Comparison of ENCODE assay signal across 21 mouse cellular contexts in the genomic region with DNA sequence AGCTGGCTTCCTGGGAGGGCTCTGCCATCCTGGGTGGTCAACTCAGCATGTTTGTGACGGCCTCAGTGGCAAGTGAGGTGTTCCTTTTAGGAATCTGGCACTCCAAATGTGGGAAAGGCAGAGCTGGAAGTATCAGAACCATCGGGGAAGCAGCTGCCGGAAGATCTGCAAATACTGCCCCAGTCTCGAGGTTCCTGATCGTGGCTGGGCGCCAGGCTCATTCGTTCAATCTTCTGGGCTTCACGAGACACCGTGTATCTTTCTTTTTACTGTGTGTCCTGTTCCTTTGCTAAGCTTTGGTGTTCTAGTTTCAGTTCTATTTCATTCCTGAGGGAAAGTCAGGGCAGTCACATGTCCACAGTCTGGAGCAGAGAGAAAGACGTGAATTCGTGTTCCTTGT. TPM values are rescaled to one million over a fixed set of nuclear protein-coding genes. Genes with fewer than 3 reads are reported as not detected.
DNase-seq lines count a peak whose midpoint lies in the region; ATAC-seq and TF ChIP-seq lines count a peak whose summit lies in the region.
"Had no signal": no experiment of that assay in that cellular context is flagged by ENCODE, and none has a peak within 500 bp of the region (broad histone marks: within the 10 kb centered on the region; RNA-seq: fewer than 3 reads in every experiment).

No protein-coding gene starts in this region.

- no peaks in the 10 kb centered on the region for H3K36me3 ChIP-seq in kidney, adult 2 months (ENCODE audit: control insufficient read depth, insufficient read depth, low read length)
- H3K36me3 ChIP-seq in lung, embryonic 14.5 days (ENCODE audit: insufficient read depth) = no peaks in the 10 kb centered on the region
- H3K36me3 ChIP-seq: embryonic facial prominence, embryonic 10.5 days; heart, embryonic 13.5 days; hindbrain, embryonic 12.5 days had no signal

- no peak overlapping the region for H3K4me2 ChIP-seq in lung, embryonic 14.5 days
- H3K4me2 ChIP-seq: forebrain, embryonic 13.5 days; heart, embryonic 13.5 days; hindbrain, embryonic 12.5 days had no signal

- H3K4me3 ChIP-seq in kidney, adult 2 months (ENCODE audit: insufficient read depth, low read depth, low read length) = no peak overlapping the region
- H3K4me3 ChIP-seq in lung, embryonic 14.5 days (ENCODE audit: low read depth, low read length) = no peak overlapping the region
- H3K4me3 ChIP-seq in bone marrow macrophage, adult 2 months (ENCODE audit: insufficient read depth, low read length) = 0 out of 2 replicates have a peak overlapping the region, but pooled peaks have one; percentile 4
- H3K4me3 ChIP-seq: embryonic facial prominence, embryonic 10.5 days; forebrain, embryonic 13.5 days; heart, embryonic 13.5 days; hindbrain, embryonic 12.5 days had no signal

- no peak for ATAC-seq in lung, embryonic 14.5 days (ENCODE audit: insufficient read depth)
- ATAC-seq: forebrain, embryonic 13.5 days; forebrain, postnatal 0 days; hindbrain, embryonic 16.5 days; inflammation-experienced regulatory T-cells, adult 6 months had no signal

- TF ChIP-seq POLR2A in kidney, adult 2 months (IDR thresholded peaks at IDR 0.05; ENCODE audit: low read depth, low read length) = no peak
- no peak for TF ChIP-seq POLR2A in bone marrow macrophage, adult 2 months (IDR thresholded peaks at IDR 0.05; ENCODE audit: borderline replicate concordance, low read depth, low read length)

- no peaks in the 10 kb centered on the region for H3K9me3 ChIP-seq in lung, embryonic 14.5 days (ENCODE audit: low read depth, low read length)
- H3K9me3 ChIP-seq: embryonic facial prominence, embryonic 10.5 days; forebrain, embryonic 13.5 days; heart, embryonic 13.5 days; hindbrain, embryonic 12.5 days had no signal

- no peak overlapping the region for H3K9ac ChIP-seq in lung, embryonic 14.5 days
- H3K9ac ChIP-seq: forebrain, embryonic 13.5 days; forebrain, postnatal 0 days; heart, embryonic 13.5 days; hindbrain, embryonic 12.5 days had no signal

- H3K27me3 ChIP-seq in kidney, adult 2 months (replicated peaks; ENCODE audit: control insufficient read depth, insufficient read depth, low read length) = no peaks in the 10 kb centered on the region
- H3K27me3 ChIP-seq in lung, embryonic 14.5 days (ENCODE audit: insufficient read depth, low read length) = peaks cover 69% of the 10 kb centered on the region

- peak; percentile 38 to 44 for DNase-seq in cerebellum, postnatal 10 days
- DNase-seq in cerebellum, adult 11-12 months = no peak
- DNase-seq in kidney, adult 2 months = peak; percentile 24
- no peak for DNase-seq in kidney, adult 11 months
- peak; percentile 5 for DNase-seq in lung, embryonic 14.5 days
- no peak for DNase-seq in lung, postnatal 25 days (ENCODE audit: low spot score)
- no peak for DNase-seq in spleen, postnatal 10 days (ENCODE audit: low spot score in 2 of 2)
- DNase-seq: adrenal gland, postnatal 10 days; cerebellum, adult 18-20 months; cerebellum, adult 9-11 months; forebrain, postnatal 0 days; gastrocnemius, postnatal 25 days; heart, adult 11 months; heart, postnatal 4 days had no signal

- no peak for TF ChIP-seq CTCF in kidney, adult 2 months (conservative IDR thresholded peaks at IDR 0.05; ENCODE audit: insufficient read depth, insufficient read length, low read depth, low read length)
- no peak for TF ChIP-seq CTCF in lung, embryonic 14.5 days (IDR thresholded peaks at IDR 0.05; ENCODE audit: low read depth)
- no peak for TF ChIP-seq CTCF in bone marrow macrophage, adult 2 months (IDR thresholded peaks at IDR 0.05; ENCODE audit: low read depth, low read length)

- 44% methylated on average over 11 of the region's 11 CpGs for WGBS in kidney, adult 2 months
- 46% methylated on average over 11 of the region's 11 CpGs for WGBS in lung, embryonic 14.5 days

- H3K27ac ChIP-seq in kidney, adult 2 months (ENCODE audit: insufficient read depth, low read depth, low read length) = no peak overlapping the region
- H3K27ac ChIP-seq in lung, embryonic 14.5 days (ENCODE audit: low read depth) = no peak overlapping the region
- H3K27ac ChIP-seq in bone marrow macrophage, adult 2 months (ENCODE audit: insufficient read depth, low read depth, low read length) = peak overlapping the region; percentile 67
- H3K27ac ChIP-seq: embryonic facial prominence, embryonic 10.5 days; forebrain, embryonic 13.5 days; heart, embryonic 13.5 days; hindbrain, embryonic 12.5 days had no signal

- H3K4me1 ChIP-seq in kidney, adult 2 months (ENCODE audit: control insufficient read depth, insufficient read depth, low read length) = peaks cover 9% of the 10 kb centered on the region; the same call in 1 of the 2 replicates
- no peaks in the 10 kb centered on the region for H3K4me1 ChIP-seq in lung, embryonic 14.5 days (ENCODE audit: insufficient read depth)
- H3K4me1 ChIP-seq in bone marrow macrophage, adult 2 months (ENCODE audit: control insufficient read depth, insufficient read depth, low read length) = peaks cover 36% of the 10 kb centered on the region

RNA-seq across cellular contexts. Expression of a gene that starts 3.4 kb away (rescaled TPM):
- 2.3 and 3.7 TPM in 2 replicates for polyA plus RNA-seq in kidney, adult 2 months (2012; rRNA removed)
- polyA plus RNA-seq in lung, embryonic 14.5 days (2014; fragmentation: Nextera tagmentation; extraction: Ambion mirVana) = 0.22 and 0.42 TPM in 2 replicates
- 0.64 TPM in 1 of 2 replicates, not detected in the other for polyA plus RNA-seq in bone marrow macrophage, adult 2 months (2012; ENCODE audit: insufficient read depth, insufficient read length, missing spikeins)
- polyA plus RNA-seq: inflammation-experienced regulatory T-cells, adult 6 months had no signal

RNA-seq across cellular contexts. Expression of a gene that starts 22.5 kb away (rescaled TPM):
- polyA plus RNA-seq in kidney, adult 2 months (2012; rRNA removed) = 0.61 and 0.66 TPM in 2 replicates
- polyA plus RNA-seq in lung, embryonic 14.5 days (2014; fragmentation: Nextera tagmentation; extraction: Ambion mirVana) = 1.6 and 3.1 TPM in 2 replicates
- polyA plus RNA-seq in bone marrow macrophage, adult 2 months (2012; ENCODE audit: insufficient read depth, insufficient read length, missing spikeins) = not detected in 2 replicates

Comparison
In these comparisons a context has a peak if more than half of its experiments do, and no peak if none do; other contexts are left out.
1. DNase-seq: peak in cerebellum, postnatal 10 days (2 of 2), kidney, adult 2 months (single experiment) and lung, embryonic 14.5 days (single experiment); none in cerebellum, adult 11-12 months (single experiment), kidney, adult 11 months (single experiment), lung, postnatal 25 days (single experiment) and spleen, postnatal 10 days (0 of 2).